Mouse (Mus musculus) midbrain, embryonic 16.5 days (tissue): ENCODE measurements at regions not wholly inside any gene's neighbourhood (a gene's known extent, or its start where the extent isn't known, plus 50 kb on each side); places are given as distances from the start of the nearest gene placed in this dataset.
"Not testable (repeated sequence)": the region's sequence is repeated elsewhere in the genome, so short reads cannot be mapped to it uniquely, and the experiment has no call there.

Source experiments
- ATAC-seq: fragments of 200-750 bp; cut with Nextera tagmentation; 2 replicates; pipeline ENCODE4 v1.8.0; 2017; ENCODE audit warnings: moderate TSS enrichment
- H3K27ac ChIP-seq: fragments of 300-500 bp; sonication (generic); 2 replicates; pipeline ENCODE4 v1.5.1; 2014; ENCODE audit warnings: mild to moderate bottlenecking, low read length, mixed read lengths
- H3K27me3 ChIP-seq: fragments of 300-500 bp; sonication (generic); 2 replicates; pipeline ENCODE4 v1.6.1; 2014; ENCODE audit warnings: low read depth, low read length, mixed read lengths; ENCODE audit not compliant: control insufficient read depth, insufficient read depth
- H3K36me3 ChIP-seq: fragments of 300-500 bp; sonication (generic); 2 replicates; pipeline ENCODE4 v1.6.1; 2014; ENCODE audit warnings: mild to moderate bottlenecking, low read length, moderate library complexity, mixed read lengths; ENCODE audit not compliant: control insufficient read depth, insufficient read depth
- H3K4me1 ChIP-seq: fragments of 300-500 bp; sonication (generic); 2 replicates; pipeline ENCODE4 v1.6.1; 2014; ENCODE audit warnings: mild to moderate bottlenecking, low read length, mixed read lengths; ENCODE audit not compliant: control insufficient read depth, insufficient read depth
- H3K4me2 ChIP-seq: fragments of 300-500 bp; sonication (generic); 2 replicates; pipeline ENCODE4 v1.6.1; 2014; ENCODE audit warnings: mild to moderate bottlenecking, low read length, mixed read lengths
- H3K4me3 ChIP-seq: fragments of 300-500 bp; sonication (generic); 2 replicates; pipeline ENCODE4 v1.5.1; 2014; ENCODE audit warnings: low read depth, mild to moderate bottlenecking, low read length, moderate library complexity, mixed read lengths
- H3K9ac ChIP-seq: fragments of 300-500 bp; sonication (generic); 2 replicates; pipeline ENCODE4 v1.6.1; 2014; ENCODE audit warnings: low read depth, low read length, mixed read lengths
- H3K9me3 ChIP-seq: fragments of 300-500 bp; sonication (generic); replicated peaks from 2 replicates; pipeline ENCODE4 v1.6.1; 2014; ENCODE audit warnings: mild to moderate bottlenecking, low read length, mixed read lengths; ENCODE audit not compliant: control insufficient read depth, poor library complexity, severe bottlenecking
- WGBS: fragments of 180-500 bp; shearing (Covaris S2); extraction: QIAGEN DNeasy Blood & Tissue Kit; methylation state at CpG from one replicate; pipeline ENCODE4 v1.1.7; 2014; 5-methylcytosine and 5-hydroxymethylcytosine counted together

- Histone ChIP-seq H3K9ac (no peak overlapping the region), H3K27me3 (no peaks in the 10 kb centered on the region), H3K9me3 (no peaks in the 10 kb centered on the region), H3K36me3 (no peaks in the 10 kb centered on the region), H3K27ac (no peak overlapping the region), H3K4me1 (no peaks in the 10 kb centered on the region), H3K4me2 (no peak overlapping the region), H3K4me3 (no peak overlapping the region)
- no peak for ATAC-seq
- WGBS: 58% methylated on average over 6 of the region's 6 CpGs
These were observed 238.4 kb downstream of the Mat2b start for GRCm38 (mm10) chr11:40456571-40456970.

GRCm38 (mm10) chr11:40454994-40455393, 240.0 kb downstream of the Mat2b start:
- not testable (repeated sequence) for H3K27ac ChIP-seq, H3K4me3 ChIP-seq, H3K9ac ChIP-seq, H3K4me1 ChIP-seq, H3K4me2 ChIP-seq, H3K9me3 ChIP-seq, H3K36me3 ChIP-seq, ATAC-seq, H3K27me3 ChIP-seq

GRCm38 (mm10) chr11:40446846-40447245, 248.2 kb downstream of the Mat2b start:
- Histone ChIP-seq H3K9ac (no peak overlapping the region), H3K4me1 (no peaks in the 10 kb centered on the region), H3K4me3 (no peak overlapping the region), H3K27me3 (no peaks in the 10 kb centered on the region), H3K36me3 (no peaks in the 10 kb centered on the region), H3K9me3 (no peaks in the 10 kb centered on the region), H3K27ac (no peak overlapping the region), H3K4me2 (no peak overlapping the region)
- 92% methylated on average over 2 of the region's 2 CpGs for WGBS
- ATAC-seq: no peak

GRCm38 (mm10) chr11:40434002-40434401, 261.0 kb downstream of the Mat2b start:
- Histone ChIP-seq H3K4me1 (no peaks in the 10 kb centered on the region), H3K9ac (no peak overlapping the region), H3K9me3 (no peaks in the 10 kb centered on the region), H3K4me3 (no peak overlapping the region), H3K36me3 (no peaks in the 10 kb centered on the region), H3K27ac (no peak overlapping the region), H3K27me3 (no peaks in the 10 kb centered on the region), H3K4me2 (no peak overlapping the region)
- 43% methylated on average over 1 of the region's 1 CpGs for WGBS
- no peak for ATAC-seq

GRCm38 (mm10) chr11:40428858-40429257, 266.1 kb downstream of the Mat2b start:
- no peak overlapping the region for H3K4me2 ChIP-seq
- no peaks in the 10 kb centered on the region for H3K27me3 ChIP-seq
- H3K9me3 ChIP-seq: no peaks in the 10 kb centered on the region
- H3K36me3 ChIP-seq: no peaks in the 10 kb centered on the region
- WGBS: 89% methylated on average over 2 of the region's 2 CpGs
- no peak overlapping the region for H3K4me3 ChIP-seq
- ATAC-seq: no peak
- no peak overlapping the region for H3K9ac ChIP-seq
- no peaks in the 10 kb centered on the region for H3K4me1 ChIP-seq
- no peak overlapping the region for H3K27ac ChIP-seq

- Histone ChIP-seq H3K4me2 (no peak overlapping the region), H3K36me3 (no peaks in the 10 kb centered on the region), H3K27ac (no peak overlapping the region), H3K27me3 (no peaks in the 10 kb centered on the region), H3K9me3 (no peaks in the 10 kb centered on the region), H3K4me3 (no peak overlapping the region), H3K4me1 (no peaks in the 10 kb centered on the region), H3K9ac (no peak overlapping the region)
- WGBS: 50% methylated on average over 3 of the region's 3 CpGs
- no peak for ATAC-seq
These were observed 270.7 kb downstream of the Mat2b start for GRCm38 (mm10) chr11:40424316-40424715.

- no peak overlapping the region for H3K4me3 ChIP-seq
- no peaks in the 10 kb centered on the region for H3K36me3 ChIP-seq
- H3K27ac ChIP-seq: no peak overlapping the region
- no peaks in the 10 kb centered on the region for H3K9me3 ChIP-seq
- H3K9ac ChIP-seq: no peak overlapping the region
- H3K4me1 ChIP-seq: no peaks in the 10 kb centered on the region
- H3K27me3 ChIP-seq: no peaks in the 10 kb centered on the region
- no peak overlapping the region for H3K4me2 ChIP-seq
- no peak for ATAC-seq
These were observed 287.4 kb downstream of the Mat2b start for GRCm38 (mm10) chr11:40407571-40407970.

GRCm38 (mm10) chr11:40402249-40402648, 292.8 kb downstream of the Mat2b start:
- H3K4me2 ChIP-seq: no peak overlapping the region
- H3K9ac ChIP-seq: no peak overlapping the region
- ATAC-seq: no peak
- no peaks in the 10 kb centered on the region for H3K27me3 ChIP-seq
- H3K36me3 ChIP-seq: no peaks in the 10 kb centered on the region
- H3K4me3 ChIP-seq: no peak overlapping the region
- no peaks in the 10 kb centered on the region for H3K9me3 ChIP-seq
- 69% methylated on average over 1 of the region's 1 CpGs for WGBS
- 0 out of 2 replicates have a peak, but pooled peaks cover 3% of the 10 kb centered on the region for H3K4me1 ChIP-seq
- no peak overlapping the region for H3K27ac ChIP-seq

GRCm38 (mm10) chr11:40397453-40398104, 297.4 kb downstream of the Mat2b start:
- Histone ChIP-seq H3K4me3 (no peak overlapping the region), H3K27me3 (no peaks in the 10 kb centered on the region), H3K9me3 (no peaks in the 10 kb centered on the region), H3K27ac (no peak overlapping the region), H3K36me3 (no peaks in the 10 kb centered on the region), H3K4me2 (no peak overlapping the region), H3K4me1 (peaks cover 14% of the 10 kb centered on the region; the same call in 1 of the 2 replicates), H3K9ac (no peak overlapping the region)
- WGBS: 32% methylated on average over 9 of the region's 9 CpGs
- ATAC-seq: peak; percentile 66
